Mouse (Mus musculus): ENCODE measurements at regions not wholly inside any gene's neighbourhood (a gene's known extent, or its start where the extent isn't known, plus 50 kb on each side); places are given as distances from the start of the nearest gene placed in this dataset.

GRCm38 (mm10) chr9:85380756-85381155 is 53.6 kb upstream of the Tent5a start:
- no peak for DNase-seq (ENCODE audit: low spot score in 2 of 2)

- no peak for DNase-seq (ENCODE audit: low spot score in 2 of 2)
Observed at GRCm38 (mm10) chr9:85379135-85379534, 52.0 kb upstream of the Tent5a start.
